Mouse (Mus musculus): ENCODE results near the gene Cd5.

DNA sequence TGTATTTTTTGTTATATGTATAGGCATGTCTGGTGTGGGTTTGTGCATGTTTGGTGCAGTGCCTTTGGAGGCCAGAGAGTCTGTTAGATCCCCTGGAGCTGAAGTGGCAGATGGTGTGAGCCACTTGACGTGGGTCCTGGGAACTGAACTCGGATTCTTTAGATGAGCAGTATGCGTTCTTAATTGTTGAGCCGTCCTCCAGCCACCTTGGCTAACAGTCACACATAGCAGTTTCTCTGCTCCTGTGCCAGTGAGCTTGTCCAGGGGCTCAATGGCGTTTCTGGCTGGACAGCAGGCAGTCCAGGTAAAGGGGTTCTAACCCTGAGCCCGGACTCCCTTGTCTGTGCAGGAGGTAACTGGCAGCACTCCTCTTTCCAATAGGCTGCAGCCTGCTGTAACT lies 29.9 kb downstream of the Cd5 start:
- TF ChIP-seq POLR2A (IDR thresholded peaks at IDR 0.05; ENCODE audit: insufficient read depth, low read depth, low read length) (no peak), EP300 (IDR thresholded peaks at IDR 0.05; ENCODE audit: insufficient read depth, low read depth, low read length) (no peak)

All from heart, adult 2 months (tissue).